Mouse (Mus musculus) R1 (cell line): ENCODE measurements at regions not wholly inside any gene's neighbourhood (a gene's known extent, or its start where the extent isn't known, plus 50 kb on each side); places are given as distances from the start of the nearest gene placed in this dataset.
"Not testable (repeated sequence)": the region's sequence is repeated elsewhere in the genome, so short reads cannot be mapped to it uniquely, and the experiment has no call there.

ENCODE experiments used
- DNase-seq: peaks from one replicate; pipeline ENCODE4 v3.0.0-alpha.2; 2018; ENCODE audit warnings: low read depth, low spot score

DNA sequence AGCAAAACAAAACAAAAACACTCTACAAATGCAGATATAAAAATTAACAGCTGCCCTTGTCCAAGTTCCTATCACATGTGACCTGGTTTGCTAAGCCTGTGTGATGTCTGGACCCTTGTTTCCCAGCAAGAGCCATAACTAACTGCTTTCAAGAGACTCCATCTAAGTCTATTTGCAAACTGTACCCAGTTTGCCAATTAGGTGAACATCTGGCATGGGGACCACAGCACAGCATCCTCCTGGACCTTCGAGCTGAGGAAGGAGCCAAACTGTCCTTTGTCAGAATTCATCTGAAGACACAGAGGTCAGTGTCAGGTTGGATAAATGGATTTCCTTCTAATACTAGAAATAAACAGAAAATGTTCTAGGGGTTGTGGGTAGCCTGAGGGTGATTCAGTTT, 924.3 kb downstream of the Poteg start:
- DNase-seq = no peak

DNA sequence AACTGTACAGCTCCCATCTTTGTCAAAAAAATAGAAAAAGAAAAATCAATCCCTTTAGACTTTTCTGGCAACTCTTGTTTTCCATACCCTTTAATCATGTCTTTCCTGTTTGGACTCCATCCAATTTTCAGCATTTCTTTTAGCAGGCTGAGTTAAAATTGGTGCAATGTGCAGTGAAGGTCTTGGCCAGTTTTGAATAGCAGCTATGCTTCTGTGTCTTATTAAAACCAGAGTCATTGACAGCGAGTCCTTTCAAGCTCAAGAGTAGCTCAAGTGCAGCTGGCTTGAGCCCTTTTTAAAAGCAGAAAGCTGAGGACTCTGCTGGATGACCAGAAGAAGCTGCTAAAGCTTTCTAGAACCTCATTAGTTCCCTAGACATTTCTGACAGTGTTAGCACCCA, 952.7 kb downstream of the Poteg start:
- no peak for DNase-seq

DNA sequence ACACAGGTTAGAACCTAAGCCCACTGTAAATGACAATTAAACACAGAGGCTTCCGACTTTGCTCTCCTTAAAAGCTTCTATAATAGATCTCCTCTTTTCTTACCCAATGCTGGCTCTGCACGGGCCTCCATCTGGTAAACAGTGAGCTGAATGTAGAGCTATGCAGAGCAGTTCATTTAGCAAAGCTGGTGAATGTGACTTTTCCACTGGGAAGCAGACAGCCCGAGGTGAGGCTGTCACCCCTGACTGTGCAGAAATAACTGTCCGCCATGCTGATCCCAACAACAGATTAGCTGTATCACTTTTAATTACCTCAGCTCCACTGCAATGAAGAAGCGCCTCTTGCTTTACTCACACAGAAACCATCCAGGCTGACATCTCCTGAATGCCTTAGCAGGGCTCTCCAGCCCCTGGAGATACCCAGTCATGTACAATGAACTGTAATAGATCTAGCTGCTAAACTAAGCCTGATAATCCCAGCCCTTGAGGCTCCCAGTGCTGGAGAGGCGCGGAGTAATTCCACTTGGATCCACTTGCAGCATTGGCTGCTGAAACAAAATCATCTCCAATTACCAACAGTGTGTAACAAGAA, 980.2 kb downstream of the Poteg start:
- peak; percentile 1 for DNase-seq

DNA sequence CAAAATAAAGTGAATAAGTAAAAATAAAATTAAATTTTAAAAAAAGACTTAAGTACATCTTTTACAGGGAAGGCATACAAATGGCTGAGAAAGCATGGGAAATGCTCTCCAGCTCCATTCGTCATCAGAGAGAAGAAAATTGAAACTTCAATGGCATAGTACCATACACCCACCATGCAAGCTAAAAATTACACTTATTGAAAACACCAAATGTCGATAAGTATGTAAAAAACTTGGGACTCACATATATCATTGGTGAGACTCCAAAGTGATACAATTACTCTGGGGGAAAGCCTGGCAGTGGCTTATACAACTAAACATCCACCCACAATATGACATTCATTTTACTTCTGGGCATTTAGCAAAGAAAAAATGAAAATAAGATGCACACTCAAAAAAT, 1025.7 kb downstream of the Poteg start:
- no peak for DNase-seq

DNA sequence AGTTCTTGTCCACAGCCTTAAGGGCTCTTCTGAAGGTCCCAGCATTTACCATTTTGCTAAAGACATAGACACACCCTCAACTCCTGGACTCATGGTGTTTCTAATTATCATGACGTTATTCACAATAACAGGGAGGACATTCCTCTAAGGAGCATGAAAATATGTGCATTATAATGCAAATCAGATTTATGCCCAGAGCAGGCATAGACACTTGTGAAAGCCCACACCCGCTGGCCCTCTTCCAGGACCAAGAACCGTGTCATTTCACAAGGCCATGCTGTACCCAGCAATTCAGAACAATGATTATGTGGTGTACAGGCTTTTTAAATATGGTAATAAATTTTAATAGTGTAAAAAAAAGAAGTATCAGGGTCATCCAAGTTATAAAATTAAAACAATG, 1040.4 kb downstream of the Poteg start:
- DNase-seq = peak; percentile 46

DNA sequence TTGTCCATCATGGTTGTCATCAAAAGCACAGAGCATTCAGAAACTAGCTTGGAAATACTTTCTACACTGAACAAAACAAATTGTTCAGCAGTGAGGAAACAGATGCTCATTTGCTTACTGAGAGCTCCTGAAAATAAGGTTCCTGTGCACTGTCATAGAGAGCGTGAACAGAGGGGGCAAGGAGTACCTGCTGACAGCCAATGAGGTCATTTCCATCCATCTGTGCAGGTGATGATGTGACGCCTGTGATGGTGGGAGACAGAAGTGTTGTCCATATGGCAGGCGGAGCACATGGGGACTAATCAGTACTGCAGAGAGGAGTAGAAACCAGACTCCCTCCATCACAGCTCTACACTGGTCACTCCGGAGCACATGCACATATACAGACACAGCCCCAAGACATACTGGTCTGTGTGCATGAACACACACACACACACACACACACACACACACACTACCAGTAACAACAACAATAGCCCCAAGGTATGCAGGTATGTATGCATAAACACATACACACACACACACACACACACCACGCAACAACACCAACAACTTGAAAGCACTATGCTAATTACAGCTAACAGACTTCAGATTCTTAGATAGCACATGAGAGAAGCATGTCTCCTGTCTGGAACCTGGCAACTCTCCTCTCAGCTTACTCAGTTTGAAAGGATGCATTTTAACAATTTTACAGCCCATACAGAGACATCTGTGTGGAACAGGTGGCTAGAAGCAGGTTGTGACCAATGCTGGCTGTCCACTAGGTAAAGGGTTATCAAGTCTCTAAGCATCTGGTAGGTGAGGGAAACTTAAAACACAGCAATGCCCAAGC, 1056.2 kb downstream of the Poteg start:
- no peak for DNase-seq

DNA sequence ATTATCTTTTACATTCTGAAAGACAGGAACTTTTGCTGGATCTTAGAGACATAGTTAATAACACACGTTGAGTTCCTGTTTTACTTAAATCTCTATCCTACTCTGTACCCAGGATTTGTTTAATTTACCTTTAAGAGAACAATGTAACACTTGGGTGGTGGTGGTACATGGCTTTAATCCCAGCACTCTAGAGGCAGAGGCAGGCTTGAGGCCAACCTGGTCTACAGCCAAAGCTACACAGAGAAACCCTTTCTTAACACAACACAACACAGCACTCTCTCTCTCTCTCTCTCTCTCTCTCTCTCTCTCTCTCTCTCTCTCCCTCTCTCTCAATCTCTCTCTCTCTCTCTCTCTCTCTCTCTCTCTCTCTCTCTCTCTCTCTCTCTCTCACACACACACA, 1076.0 kb downstream of the Poteg start:
- DNase-seq = not testable (repeated sequence)

DNA sequence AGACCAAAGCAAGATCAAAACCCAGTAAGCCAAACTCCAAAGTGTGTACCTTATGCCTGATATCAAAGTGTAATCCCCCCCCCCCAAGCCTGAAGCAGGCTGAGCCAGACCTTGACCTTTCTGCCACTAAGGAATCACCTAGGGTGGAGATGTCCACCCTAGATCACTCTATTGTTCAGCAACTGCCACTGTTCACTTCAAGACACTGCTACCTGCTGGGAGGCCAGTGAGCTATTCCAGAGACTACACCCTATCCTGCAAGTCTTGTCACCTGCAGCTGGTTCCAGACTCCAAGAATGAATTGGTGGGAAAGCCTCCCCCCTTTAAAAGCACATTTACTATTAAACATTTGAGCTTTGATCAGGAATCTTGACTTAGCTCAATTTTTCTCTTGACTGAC, 1099.8 kb downstream of the Poteg start:
- DNase-seq = peak; percentile 66

DNA sequence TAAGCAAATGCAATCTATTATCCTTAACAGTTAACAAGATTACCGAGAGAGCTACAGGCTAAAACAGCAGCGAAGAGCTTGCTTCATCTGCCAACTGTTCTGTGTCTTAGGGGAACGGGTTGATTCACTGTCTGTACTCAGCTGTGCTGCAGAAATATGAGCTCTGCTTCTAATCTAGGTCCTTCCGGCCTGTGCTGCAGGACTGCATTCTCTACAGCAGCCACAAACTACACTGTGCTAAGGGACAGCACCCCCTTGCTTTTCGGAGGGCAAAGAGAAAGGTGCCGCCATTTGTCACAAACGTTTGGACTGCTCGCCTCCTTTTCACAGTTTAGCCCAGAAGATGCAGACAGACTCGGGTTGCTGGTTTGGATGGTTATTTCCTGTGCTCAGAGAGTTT, 1112.4 kb downstream of the Poteg start:
- DNase-seq = peak; percentile 31

DNA sequence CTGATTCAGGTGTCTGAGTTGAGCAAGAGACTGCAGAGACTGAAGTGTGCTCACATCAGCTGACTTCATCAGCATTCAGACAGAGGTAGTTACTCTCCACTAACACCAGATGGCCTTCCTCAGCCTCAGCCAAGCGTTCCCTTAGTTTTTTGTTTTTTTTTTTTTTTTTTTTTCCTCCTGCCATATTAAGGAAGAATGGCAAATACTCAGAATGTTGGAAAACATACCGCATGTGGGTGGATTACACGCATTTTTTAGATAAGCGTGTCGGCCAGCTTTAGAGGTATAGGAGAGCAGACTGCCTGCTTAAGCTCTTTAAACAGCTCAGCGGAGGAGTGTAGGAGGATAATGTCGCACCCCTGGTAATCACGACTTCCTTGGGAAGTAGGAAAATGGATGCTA, 1131.8 kb downstream of the Poteg start:
- DNase-seq = peak; percentile 57

DNA sequence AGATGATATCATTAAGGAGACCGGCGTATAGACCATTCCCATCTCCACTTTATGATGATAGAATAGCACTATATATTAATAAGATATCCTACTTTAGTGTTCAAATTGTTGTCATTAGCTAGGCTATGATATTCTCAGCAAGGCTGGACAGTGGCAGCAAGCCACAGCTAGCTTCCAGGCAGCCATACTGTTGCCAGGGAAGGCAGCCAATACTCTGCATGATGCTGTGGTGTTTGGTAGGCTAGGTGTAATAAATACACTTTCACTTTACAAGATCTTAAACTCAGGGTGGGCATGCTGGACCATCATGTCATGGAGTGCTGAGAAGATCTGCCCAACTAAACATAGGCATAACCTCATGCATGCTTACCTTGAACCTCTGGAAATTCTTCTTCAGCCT, 1133.4 kb downstream of the Poteg start:
- DNase-seq = no peak

DNA sequence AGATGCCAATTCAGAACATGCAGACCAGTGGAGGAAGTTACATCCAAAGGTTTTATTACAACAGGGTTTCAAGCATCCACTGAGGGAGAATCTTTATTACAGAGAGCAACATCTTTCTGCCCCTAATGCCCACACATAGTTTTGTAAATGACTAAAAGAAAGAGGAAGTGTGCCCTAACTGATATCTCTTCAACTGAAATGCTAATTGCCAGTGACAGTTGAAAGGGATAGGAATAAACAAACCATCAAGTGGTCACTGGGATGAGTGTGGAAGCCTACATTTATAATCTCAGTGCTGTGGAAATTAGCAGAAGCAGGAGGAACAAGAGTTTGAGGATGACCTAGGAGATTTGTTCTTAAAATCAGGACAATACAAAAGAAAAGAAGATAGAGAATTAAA, 1142.5 kb downstream of the Poteg start:
- DNase-seq = no peak

DNA sequence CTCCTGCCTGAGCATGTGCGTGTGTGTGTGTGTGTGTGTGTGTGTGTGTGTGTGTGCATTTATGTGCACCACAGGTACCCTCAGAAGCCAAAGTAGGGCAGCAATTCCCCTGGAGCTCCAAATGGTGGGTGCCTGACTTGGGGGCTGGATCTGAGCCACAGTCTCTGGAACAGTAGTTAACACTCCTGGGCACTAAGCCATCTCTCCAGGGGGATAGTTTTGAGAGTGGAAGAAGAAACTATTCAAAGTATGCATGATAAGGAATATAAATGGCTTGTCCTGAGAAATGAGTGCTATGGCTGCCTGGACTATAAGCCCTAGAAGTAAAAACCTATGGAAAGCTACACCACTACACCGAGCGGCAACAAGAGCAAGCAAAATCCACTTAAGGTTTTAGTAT, 1145.8 kb downstream of the Poteg start:
- no peak for DNase-seq

DNA sequence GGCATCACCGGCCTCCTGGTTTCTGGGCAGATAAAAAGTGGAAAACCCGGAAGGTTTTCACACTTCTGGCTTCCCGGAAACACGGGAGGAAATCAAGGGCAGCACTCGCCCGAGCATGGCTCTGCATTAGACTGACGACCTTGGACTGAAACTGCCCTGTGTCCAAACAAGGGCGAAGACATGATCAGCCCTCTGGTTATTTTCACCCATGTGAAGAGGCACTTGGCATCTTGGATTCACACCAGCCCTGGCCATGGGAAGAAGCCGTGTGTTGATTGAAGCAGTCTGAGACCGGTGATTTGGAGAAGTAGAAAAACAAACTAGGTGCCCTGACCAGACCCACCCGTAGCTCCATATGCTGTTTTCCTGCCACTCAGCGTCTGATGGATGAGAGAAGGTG, 1146.7 kb downstream of the Poteg start:
- DNase-seq = no peak

DNA sequence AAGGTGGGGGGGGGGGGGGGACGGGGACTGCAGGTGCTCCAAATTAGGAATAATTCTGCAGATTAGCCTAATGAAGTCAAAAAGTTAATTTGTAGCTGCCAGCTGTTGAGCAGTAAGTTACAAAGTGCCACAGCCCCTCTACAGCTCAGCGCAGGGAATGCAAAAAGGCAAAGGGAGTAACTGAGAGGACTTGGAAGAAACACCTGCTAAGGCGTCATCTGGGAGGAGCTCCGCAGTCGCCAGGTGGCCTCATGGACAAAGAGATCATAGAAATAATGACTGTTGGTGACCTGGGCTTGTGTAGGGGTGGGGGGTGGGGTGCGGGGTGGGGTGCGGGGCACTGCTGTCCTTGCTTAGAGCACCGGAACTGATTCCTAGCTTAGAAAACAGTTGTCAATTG, 1147.1 kb downstream of the Poteg start:
- DNase-seq = peak; percentile 50

DNA sequence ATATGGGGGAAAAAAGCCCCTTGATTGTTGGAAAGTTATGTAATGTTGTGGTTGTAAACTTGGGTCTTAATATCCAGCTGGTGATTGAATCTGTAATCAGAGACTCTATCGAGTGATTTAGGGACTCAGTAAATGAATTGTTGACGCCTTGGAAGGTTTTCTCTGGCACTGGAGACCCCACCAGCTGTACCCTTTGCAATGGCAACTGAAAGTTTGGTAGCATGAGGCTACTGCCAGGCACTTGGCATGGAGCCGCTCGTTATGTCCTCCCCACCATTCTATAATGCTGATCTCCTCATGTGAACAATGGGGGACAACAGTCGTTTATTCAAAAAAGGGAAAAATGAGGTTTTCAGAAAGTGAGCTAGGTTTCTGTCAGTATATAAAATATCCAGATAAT, 1148.4 kb downstream of the Poteg start:
- DNase-seq = no peak
